Mouse (Mus musculus) embryonic stem cell, embryonic (primary cell): ENCODE measurements around the gene H2-K1.

Experiments used
- CTCF ChIA-PET, 4 experiments: fragments of 300-600 bp in 2 of 4; fragments of 350-600 bp in 2 of 4; sonication (Branson Sonifier 250); formaldehyde crosslinking; loops; one replicate each; lab custom pipeline; 2022; ENCODE audit warnings: inconsistent platforms in 2 of 4; lab: Charles Lee
- POLR2A ChIA-PET, 4 experiments: fragments of 300-600 bp in 2 of 4; fragments of 350-600 bp in 2 of 4; sonication (Branson Sonifier 250); formaldehyde crosslinking; loops; one replicate each; lab custom pipeline; 2022; ENCODE audit warnings: antibody characterized with exemption in 4 of 4, inconsistent platforms in 1 of 4; lab: Charles Lee

The H2-K1 gene

GRCm38 (mm10) chr17:33980181-33981035 lies 19.7 kb downstream of the H2-K1 start:
- ChIA-PET POLR2A (interaction anchor here in 3 of 4 experiments (0.6 to 7.4 kb wide), 39 partner anchors 8 to 190 kb away, joined by 3 to 39 read pairs (median 4); partner anchors contain the start of genes Ndufa7 (in 3 of the 3), Rps18 (in 3 of the 3), Rps28 (in 3 of the 3) and Rxrb (in 3 of the 3)), CTCF (interaction anchor here (0.6 to 3.2 kb wide), 20 partner anchors 8 to 1488 kb away, joined by 3 to 29 read pairs (median 5); partner anchors contain the start of genes Rps18 (in 1 of the 4), Rxrb (in 1 of the 4), Slc39a7 (in 1 of the 4) and Vps52 (in 1 of the 4))

- POLR2A ChIA-PET, result interaction anchor here in 3 of 4 experiments (0.6 to 7.4 kb wide), 35 partner anchors 10 to 191 kb away, joined by 3 to 39 read pairs (median 4); partner anchors contain the start of genes Ndufa7 (in 3 of the 3), Rps18 (in 3 of the 3), Rps28 (in 3 of the 3) and Vps52 (in 3 of the 3)
- CTCF ChIA-PET, result interaction anchor here (0.8 to 3.2 kb wide), 10 partner anchors 11 to 1489 kb away, joined by 3 to 29 read pairs (median 6); partner anchors contain the start of genes Rxrb (in 1 of the 4) and Slc39a7 (in 1 of the 4)
Observed at GRCm38 (mm10) chr17:33979512-33980050, 20.6 kb downstream of the H2-K1 start.

- POLR2A ChIA-PET, result interaction anchor here in 3 of 4 experiments (0.6 to 7.4 kb wide), 31 partner anchors 9 to 890 kb away, joined by 3 to 39 read pairs (median 4); partner anchors contain the start of genes Rps18 (in 3 of the 3), Rxrb (in 3 of the 3), Slc39a7 (in 3 of the 3) and Vps52 (in 3 of the 3)
Observed at GRCm38 (mm10) chr17:33978631-33979031, 21.5 kb downstream of the H2-K1 start.

GRCm38 (mm10) chr17:33977861-33978557 lies 22.1 kb downstream of the H2-K1 start:
- POLR2A ChIA-PET, result interaction anchor here in 3 of 4 experiments (0.6 to 7.4 kb wide), 28 partner anchors 9 to 1728 kb away, joined by 3 to 39 read pairs (median 4); partner anchors contain the start of genes Rps18 (in 3 of the 3), Rxrb (in 3 of the 3), Slc39a7 (in 3 of the 3) and Vps52 (in 3 of the 3)
- CTCF ChIA-PET, result interaction anchor here (0.6 to 2.3 kb wide), 11 partner anchors 9 to 1462 kb away, joined by 3 to 18 read pairs (median 5); no protein-coding TSS in a partner anchor

More at GRCm38 (mm10) chr17:33978631-33979031, 21.5 kb downstream of the H2-K1 start:
- CTCF ChIA-PET, result interaction anchor here in 3 of 4 experiments (0.6 to 2.3 kb wide), 9 partner anchors 10 to 1490 kb away, joined by 3 to 18 read pairs (median 5); no protein-coding TSS in a partner anchor

- ChIA-PET CTCF (interaction anchor here in 3 of 4 experiments (0.6 to 3.1 kb wide), 14 partner anchors 8 to 1328 kb away, joined by 3 to 28 read pairs (median 5); partner anchors contain the start of gene Rps18 (in 1 of the 3)), POLR2A (interaction anchor here (0.6 to 9.6 kb wide), 19 partner anchors 8 to 1296 kb away, joined by 3 to 108 read pairs (median 7); partner anchors contain the start of genes Rps18 (in 4 of the 4), Vps52 (in 4 of the 4), B3galt4 (in 3 of the 4) and H2-K1 (in 1 of the 4))
Observed at GRCm38 (mm10) chr17:33973572-33973971, 26.6 kb downstream of the H2-K1 start.

- ChIA-PET POLR2A (interaction anchor here (0.6 to 9.6 kb wide), 33 partner anchors 9 to 1297 kb away, joined by 3 to 108 read pairs (median 4); partner anchors contain the start of genes Rps18 (in 4 of the 4), Vps52 (in 4 of the 4), B3galt4 (in 3 of the 4) and H2-DMa (in 1 of the 4)), CTCF (interaction anchor here (0.6 to 3.1 kb wide), 25 partner anchors 9 to 1329 kb away, joined by 3 to 28 read pairs (median 4); partner anchors contain the start of gene Rps18 (in 1 of the 4))
Observed at GRCm38 (mm10) chr17:33972691-33973090, 27.5 kb downstream of the H2-K1 start.

GRCm38 (mm10) chr17:33969394-33969793 lies 30.8 kb downstream of the H2-K1 start:
- ChIA-PET POLR2A (interaction anchor here in 2 of 4 experiments (0.7 to 9.6 kb wide), 17 partner anchors 8 to 1331 kb away, joined by 3 to 108 read pairs (median 5); partner anchors contain the start of genes B3galt4 (in 2 of the 2), Rps18 (in 2 of the 2), Vps52 (in 2 of the 2) and Pfdn6 (in 1 of the 2)), CTCF (interaction anchor here (0.7 to 6.0 kb wide), 25 partner anchors 9 to 1334 kb away, joined by 3 to 70 read pairs (median 6); partner anchors contain the start of genes Rps18 (in 2 of the 4), Vps52 (in 2 of the 4), B3galt4 (in 1 of the 4) and Rxrb (in 1 of the 4))

GRCm38 (mm10) chr17:33968927-33969326 lies 31.2 kb downstream of the H2-K1 start:
- POLR2A ChIA-PET, result interaction anchor here (0.8 to 9.6 kb wide), 34 partner anchors 9 to 1331 kb away, joined by 3 to 108 read pairs (median 5); partner anchors contain the start of genes Rps18 (in 4 of the 4), Vps52 (in 4 of the 4), B3galt4 (in 3 of the 4) and H2-DMa (in 2 of the 4)
- CTCF ChIA-PET, result interaction anchor here (0.6 to 6.0 kb wide), 58 partner anchors 8 to 1334 kb away, joined by 3 to 70 read pairs (median 4); partner anchors contain the start of genes Rps18 (in 4 of the 4), Vps52 (in 4 of the 4), B3galt4 (in 2 of the 4) and Col11a2 (in 2 of the 4)

GRCm38 (mm10) chr17:33968489-33968888 lies 31.7 kb downstream of the H2-K1 start:
- ChIA-PET POLR2A (interaction anchor here (0.8 to 9.6 kb wide), 30 partner anchors 9 to 187 kb away, joined by 3 to 108 read pairs (median 5); partner anchors contain the start of genes Rps18 (in 4 of the 4), Vps52 (in 4 of the 4), B3galt4 (in 3 of the 4) and H2-DMa (in 2 of the 4)), CTCF (interaction anchor here (0.6 to 6.0 kb wide), 64 partner anchors 9 to 1335 kb away, joined by 3 to 70 read pairs (median 4); partner anchors contain the start of genes Rps18 (in 4 of the 4), Vps52 (in 4 of the 4), B3galt4 (in 2 of the 4) and Col11a2 (in 2 of the 4))

- ChIA-PET POLR2A (interaction anchor here (0.5 to 9.6 kb wide), 12 partner anchors 9 to 1338 kb away, joined by 3 to 108 read pairs (median 6); partner anchors contain the start of genes Rps18 (in 4 of the 4), Vps52 (in 4 of the 4) and B3galt4 (in 3 of the 4)), CTCF (interaction anchor here (0.6 to 6.0 kb wide), 15 partner anchors 10 to 1908 kb away, joined by 3 to 70 read pairs (median 4); partner anchors contain the start of genes Daxx (in 1 of the 4), Rps18 (in 1 of the 4) and Vps52 (in 1 of the 4))
Observed at GRCm38 (mm10) chr17:33965846-33966550, 34.1 kb downstream of the H2-K1 start.

- POLR2A ChIA-PET, result interaction anchor here (1.1 to 9.6 kb wide), 12 partner anchors 9 to 1339 kb away, joined by 3 to 108 read pairs (median 6); partner anchors contain the start of genes Rps18 (in 4 of the 4), Vps52 (in 4 of the 4) and B3galt4 (in 3 of the 4)
- CTCF ChIA-PET, result interaction anchor here in 3 of 4 experiments (0.6 to 6.0 kb wide), 12 partner anchors 9 to 1339 kb away, joined by 3 to 70 read pairs (median 4); partner anchors contain the start of genes Daxx (in 1 of the 3), Rps18 (in 1 of the 3) and Vps52 (in 1 of the 3)
Observed at GRCm38 (mm10) chr17:33965082-33965845, 34.9 kb downstream of the H2-K1 start.

GRCm38 (mm10) chr17:33962876-33963275 lies 37.3 kb downstream of the H2-K1 start:
- ChIA-PET POLR2A (interaction anchor here in 3 of 4 experiments (0.6 to 3.4 kb wide), 10 partner anchors 8 to 1283 kb away, joined by 3 to 20 read pairs (median 4); partner anchors contain the start of gene B3galt4 (in 3 of the 3)), CTCF (interaction anchor here in 1 of 4 experiments (1.3 to 1.4 kb wide), 2 partner anchors 1307 to 1339 kb away, joined by 4 to 5 read pairs; no protein-coding TSS in a partner anchor)

- POLR2A ChIA-PET, result interaction anchor here in 3 of 4 experiments (1.0 to 3.4 kb wide), 6 partner anchors 8 to 1319 kb away, joined by 3 to 20 read pairs (median 6); partner anchors contain the start of gene B3galt4 (in 2 of the 3)
- CTCF ChIA-PET, result interaction anchor here in 1 of 4 experiments (1.2 kb wide), 1 partner anchor 17 kb away, joined by 3 read pairs; no protein-coding TSS in a partner anchor
Observed at GRCm38 (mm10) chr17:33959948-33960347, 40.2 kb downstream of the H2-K1 start.
